Mouse (Mus musculus) brain, adult 2 months (tissue): ENCODE results near the gene Ccdc91.
A peak's percentile ranks its signal among the peaks of the same experiment; 100 is the strongest.

Experiments
- DNase-seq: peaks from one replicate; pipeline ENCODE4 v3.0.0; 2011; ENCODE audit warnings: low read depth, low spot score

Gene Ccdc91

GRCm38 (mm10) chr6:147573137-147573536, 97.5 kb downstream of the Ccdc91 start:
- DNase-seq = peak; percentile 33

GRCm38 (mm10) chr6:147574454-147575182, 99.0 kb downstream of the Ccdc91 start:
- no peak for DNase-seq

- DNase-seq = peak; percentile 63
Observed at GRCm38 (mm10) chr6:147575183-147575784, 99.7 kb downstream of the Ccdc91 start.

- DNase-seq = no peak
Observed at GRCm38 (mm10) chr6:147587675-147588074, 112.0 kb downstream of the Ccdc91 start.

- no peak for DNase-seq
Observed at GRCm38 (mm10) chr6:147606666-147607065, 131.0 kb downstream of the Ccdc91 start.

- DNase-seq = peak; percentile 60
Observed at GRCm38 (mm10) chr6:147607613-147608012, 132.0 kb downstream of the Ccdc91 start.

GRCm38 (mm10) chr6:147615306-147615705, 139.7 kb downstream of the Ccdc91 start:
- no peak for DNase-seq

GRCm38 (mm10) chr6:147623142-147623541, 147.5 kb downstream of the Ccdc91 start:
- no peak for DNase-seq

GRCm38 (mm10) chr6:147636464-147636863, 160.8 kb downstream of the Ccdc91 start:
- DNase-seq = no peak

- no peak for DNase-seq
Observed at GRCm38 (mm10) chr6:147643875-147644274, 168.2 kb downstream of the Ccdc91 start.

- DNase-seq = no peak
Observed at GRCm38 (mm10) chr6:147644391-147644790, 168.8 kb downstream of the Ccdc91 start.

- DNase-seq = no peak
Observed at GRCm38 (mm10) chr6:147646401-147646968, 170.9 kb downstream of the Ccdc91 start.

GRCm38 (mm10) chr6:147658025-147658424, 182.4 kb downstream of the Ccdc91 start:
- DNase-seq = no peak

GRCm38 (mm10) chr6:147660718-147661117, 185.1 kb downstream of the Ccdc91 start:
- no peak for DNase-seq

- DNase-seq = no peak
Observed at GRCm38 (mm10) chr6:147661841-147662240, 186.2 kb downstream of the Ccdc91 start.

- no peak for DNase-seq
Observed at GRCm38 (mm10) chr6:147662610-147663009, 187.0 kb downstream of the Ccdc91 start.

- peak; percentile 20 for DNase-seq
Observed at GRCm38 (mm10) chr6:147664339-147664738, 188.7 kb downstream of the Ccdc91 start.

GRCm38 (mm10) chr6:147671366-147671765, 195.7 kb downstream of the Ccdc91 start:
- no peak for DNase-seq

- no peak for DNase-seq
Observed at GRCm38 (mm10) chr6:147672481-147672880, 196.9 kb downstream of the Ccdc91 start.

GRCm38 (mm10) chr6:147675022-147675733, 199.6 kb downstream of the Ccdc91 start:
- no peak for DNase-seq

- no peak for DNase-seq
Observed at GRCm38 (mm10) chr6:147676214-147676613, 200.6 kb downstream of the Ccdc91 start.
